Mouse (Mus musculus) bone marrow macrophage, adult 2 months (primary cell): Measurements from ENCODE around the gene Gm26620.

Source experiments
- CTCF ChIP-seq: IDR thresholded peaks from 2 replicates; pipeline ENCODE4 v1.5.1; 2012; ENCODE audit warnings: low read depth, mild to moderate bottlenecking, low read length, moderate library complexity
- POLR2A ChIP-seq: IDR thresholded peaks from 2 replicates; pipeline ENCODE4 v1.6.1; 2012; ENCODE audit warnings: mild to moderate bottlenecking, low read depth, low read length, borderline replicate concordance

DNA sequence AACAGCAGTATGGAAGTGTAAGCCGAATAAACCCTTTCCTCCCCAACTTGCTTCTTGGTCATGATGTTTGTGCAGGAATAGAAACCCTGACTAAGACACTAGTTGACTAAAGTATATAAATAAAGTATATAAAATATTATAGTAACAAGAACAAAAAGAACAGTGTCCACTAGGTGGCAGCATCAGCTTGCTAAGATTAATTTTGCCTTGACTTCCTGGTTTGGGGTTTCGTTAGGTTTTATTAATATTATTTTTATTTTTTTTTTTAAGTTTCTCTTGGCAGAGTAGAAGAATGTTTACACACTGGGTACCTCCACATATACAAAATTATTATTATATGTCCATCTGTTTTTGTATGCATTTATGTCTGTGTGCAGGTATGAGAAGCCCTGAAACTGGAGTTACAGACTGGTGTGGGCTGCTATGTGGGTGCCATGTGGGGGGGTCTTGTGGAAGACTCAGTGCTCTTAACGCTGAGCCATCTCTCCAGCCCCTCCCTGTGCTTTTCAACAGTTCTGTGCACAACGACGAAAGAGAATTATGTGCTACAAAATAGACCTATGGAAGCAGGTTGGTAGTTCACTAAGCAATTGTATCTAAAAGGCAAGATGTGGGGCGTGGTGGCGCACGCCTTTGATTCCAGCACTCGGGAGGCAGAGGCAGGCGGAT, 16.1 kb downstream of the Gm26620 start:
- TF ChIP-seq CTCF = 0 out of 2 replicates have a peak, but pooled peaks have one; percentile 8
- no peak for TF ChIP-seq POLR2A
